Mouse (Mus musculus) right cerebral cortex, postnatal 14 days (tissue): ENCODE results near the gene Cdhr2.

Experiments
- DNase-seq: peaks from one replicate; pipeline ENCODE4 v3.0.0; 2022

Cdhr2 gene

DNA sequence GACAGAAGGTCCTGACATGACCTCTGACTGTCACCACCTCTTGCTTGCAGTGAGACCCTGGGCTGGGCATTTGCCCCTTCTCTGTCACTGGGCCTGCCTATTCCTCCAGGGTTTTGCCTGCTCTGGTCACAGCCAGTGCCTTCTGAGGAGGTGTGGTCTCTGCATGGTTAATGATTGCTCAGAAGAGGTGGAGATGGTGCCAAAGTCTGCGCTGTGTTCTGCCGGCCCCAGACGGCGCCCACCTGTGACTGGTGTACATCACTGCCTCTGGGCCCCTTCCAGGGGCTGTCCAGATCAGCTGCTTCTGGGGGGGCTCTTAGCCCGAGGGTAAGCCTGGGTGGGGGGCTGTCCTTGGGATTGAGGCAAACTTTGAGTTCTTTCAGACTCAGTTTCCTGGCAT is at the start of gene Cdhr2:
Gene Cdhr2, plus strand, starts transcription at position 219 of the 400 bp plus-strand sequence.
- no peak for DNase-seq

DNA sequence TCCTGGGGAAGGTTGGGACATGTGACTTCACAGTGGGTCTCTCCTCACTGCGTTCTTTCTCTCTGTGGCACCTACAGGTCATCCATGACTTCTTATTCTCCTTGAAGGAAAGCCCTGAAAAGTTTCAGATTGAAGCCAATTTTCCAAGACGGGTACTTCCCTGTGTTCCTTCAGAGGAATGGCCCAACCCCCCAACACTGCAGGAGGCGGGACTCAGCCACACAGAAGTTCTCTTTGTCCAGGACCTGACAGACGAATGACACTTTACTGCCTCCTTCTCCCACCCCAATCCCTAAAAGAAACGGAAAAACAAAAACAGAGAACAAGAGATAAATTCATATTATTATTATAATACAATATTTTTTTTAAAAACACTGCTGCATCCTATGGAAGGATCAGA is 40.4 kb upstream of the Cdhr2 start:
- no peak for DNase-seq

DNA sequence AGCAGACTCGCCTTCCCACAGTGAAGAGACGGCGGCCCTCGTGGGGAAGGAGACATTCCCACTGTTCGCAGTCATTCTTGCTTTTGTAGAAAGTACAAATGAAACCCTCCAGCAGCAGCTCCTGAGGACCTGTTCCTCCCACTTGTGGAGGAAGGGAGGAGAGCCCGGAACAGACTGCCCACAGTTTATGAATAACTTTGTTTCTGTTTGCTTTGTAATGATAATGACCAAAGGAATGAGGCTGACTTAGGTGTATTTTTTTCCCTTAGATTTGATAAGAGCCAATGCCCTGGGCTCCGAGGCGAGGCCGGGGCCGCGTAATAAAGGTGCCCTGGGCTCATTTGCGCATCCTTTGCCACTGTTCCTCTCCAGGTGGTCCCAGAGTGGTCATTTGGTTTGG is 39.9 kb upstream of the Cdhr2 start:
- no peak for DNase-seq

DNA sequence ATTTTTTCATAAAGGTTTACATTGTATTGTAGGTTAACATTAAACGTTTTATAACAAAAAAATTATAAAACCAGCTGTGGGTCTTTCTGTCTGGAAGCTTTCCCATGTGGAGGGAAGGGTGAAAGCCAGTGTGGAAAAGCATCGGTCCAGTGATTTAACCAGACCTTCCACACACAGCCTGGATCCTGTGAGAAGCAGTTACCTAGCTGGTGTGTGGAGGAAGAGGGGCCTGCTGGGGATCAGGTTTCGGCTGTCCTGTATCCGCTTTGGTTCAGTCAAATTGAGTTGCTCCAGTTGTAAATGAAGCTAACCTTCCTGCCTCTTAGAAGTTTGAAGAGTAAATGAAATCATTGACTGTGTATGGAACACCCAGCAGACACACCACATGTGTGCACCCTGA is 37.3 kb upstream of the Cdhr2 start:
- no peak for DNase-seq

DNA sequence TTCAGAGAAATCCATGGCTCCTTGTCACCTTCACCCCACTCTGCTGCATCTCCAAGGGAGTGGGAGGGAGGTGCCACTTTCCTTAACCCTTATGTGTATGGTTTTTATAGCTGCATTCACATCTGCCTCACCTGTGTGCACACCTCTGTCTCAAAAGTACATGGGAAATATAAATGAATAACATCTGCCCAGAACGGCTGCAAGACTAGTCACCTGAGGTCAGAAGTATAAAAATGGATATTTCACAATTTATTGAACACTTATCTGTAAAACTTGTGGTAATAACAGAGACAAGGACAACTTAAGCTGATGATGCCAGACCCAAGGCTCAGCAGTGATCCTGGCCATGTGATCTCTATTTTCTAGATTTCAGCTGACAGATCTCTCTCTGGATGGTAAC is 36.8 kb upstream of the Cdhr2 start:
- no peak for DNase-seq

DNA sequence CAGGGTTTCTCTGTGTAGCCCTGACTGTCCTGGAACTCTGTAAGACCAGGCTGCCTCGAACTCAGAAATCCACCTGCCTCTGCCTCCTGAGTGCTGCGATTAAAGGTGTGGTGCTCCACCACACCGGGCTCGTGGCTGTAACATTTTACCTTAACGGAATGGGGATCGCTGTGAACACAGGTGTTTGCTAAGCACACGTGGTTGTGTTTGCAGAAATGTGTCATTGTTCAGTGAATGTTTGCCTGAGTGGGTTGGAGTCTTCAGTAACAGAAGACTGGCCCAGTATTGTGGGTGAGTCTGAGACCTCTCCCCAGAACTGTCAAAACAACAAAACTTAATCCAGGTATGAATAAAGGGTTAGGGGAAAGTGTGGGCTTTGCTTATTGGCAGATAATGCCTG is 36.2 kb upstream of the Cdhr2 start:
- DNase-seq = no peak

DNA sequence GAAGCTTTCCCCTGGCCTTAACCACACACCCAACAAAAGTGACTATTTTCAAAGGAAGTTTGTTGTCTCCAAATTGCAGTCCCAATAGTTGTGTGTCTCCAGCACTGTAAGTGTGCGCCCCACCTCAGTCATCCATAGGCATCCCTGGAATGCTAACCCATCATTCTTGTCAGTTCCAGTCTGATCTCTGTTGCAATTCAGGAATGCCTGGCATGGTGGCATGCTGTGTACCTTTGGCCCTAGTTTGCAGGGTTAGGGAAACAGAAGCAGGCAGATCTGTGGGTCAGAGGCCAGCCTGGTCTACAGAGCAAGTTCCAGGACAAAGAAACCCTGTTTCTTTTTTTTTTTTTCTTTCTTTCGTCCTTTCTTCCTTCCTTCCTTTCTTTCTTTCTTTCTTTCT is 30.8 kb upstream of the Cdhr2 start:
- no peak for DNase-seq

DNA sequence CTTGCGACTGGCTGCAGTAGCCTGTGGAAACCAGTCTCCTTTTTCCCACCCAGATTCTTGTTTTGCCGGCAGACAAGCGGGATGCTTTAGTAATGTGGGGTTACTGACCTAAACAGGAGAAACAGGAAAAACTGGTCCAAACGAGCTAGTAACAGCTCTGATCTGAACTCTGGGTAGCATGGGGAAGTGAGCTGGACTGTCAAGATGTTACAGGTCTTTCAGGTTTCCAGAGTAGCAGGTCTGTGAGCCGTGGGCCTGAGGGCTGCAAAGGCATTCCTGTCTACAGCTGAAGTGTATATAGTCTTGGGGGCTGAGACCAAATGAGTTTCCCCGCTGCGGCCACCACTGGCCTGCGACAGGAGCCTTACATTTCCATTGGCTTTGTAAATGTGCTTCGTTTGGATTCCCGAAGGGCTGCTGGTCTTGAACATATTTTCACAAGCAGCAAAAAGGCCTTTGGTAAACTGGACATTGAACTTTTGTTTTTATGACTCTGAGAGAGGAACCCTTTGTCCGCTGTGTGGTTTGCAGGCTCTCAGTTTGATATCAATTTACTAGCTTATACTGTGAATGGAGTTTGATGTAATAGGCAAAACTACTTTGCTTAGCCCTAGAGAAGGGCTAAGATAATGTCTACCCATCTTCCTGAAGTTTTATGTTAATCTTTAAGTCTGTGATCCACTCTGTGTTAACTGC is 25.2 kb upstream of the Cdhr2 start:
- DNase-seq = no peak

DNA sequence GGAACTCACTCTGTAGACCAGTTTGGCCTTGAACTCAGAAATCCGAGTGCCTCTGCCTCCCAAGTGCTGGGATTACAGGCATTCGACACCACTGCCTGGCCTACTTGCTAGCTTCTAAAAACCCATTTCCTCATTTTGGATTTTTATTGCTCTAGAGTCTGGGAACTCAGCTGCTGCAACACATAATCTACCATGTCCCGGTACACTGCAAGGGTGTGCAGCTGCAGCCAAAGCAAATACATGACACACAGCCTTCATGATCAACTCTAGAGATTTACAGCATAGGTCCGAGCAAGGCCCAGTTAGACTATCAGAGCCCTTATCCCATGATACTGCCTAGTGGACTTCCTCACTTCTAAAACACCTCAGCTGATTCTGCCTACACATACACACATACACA is 23.0 kb upstream of the Cdhr2 start:
- DNase-seq = no peak

DNA sequence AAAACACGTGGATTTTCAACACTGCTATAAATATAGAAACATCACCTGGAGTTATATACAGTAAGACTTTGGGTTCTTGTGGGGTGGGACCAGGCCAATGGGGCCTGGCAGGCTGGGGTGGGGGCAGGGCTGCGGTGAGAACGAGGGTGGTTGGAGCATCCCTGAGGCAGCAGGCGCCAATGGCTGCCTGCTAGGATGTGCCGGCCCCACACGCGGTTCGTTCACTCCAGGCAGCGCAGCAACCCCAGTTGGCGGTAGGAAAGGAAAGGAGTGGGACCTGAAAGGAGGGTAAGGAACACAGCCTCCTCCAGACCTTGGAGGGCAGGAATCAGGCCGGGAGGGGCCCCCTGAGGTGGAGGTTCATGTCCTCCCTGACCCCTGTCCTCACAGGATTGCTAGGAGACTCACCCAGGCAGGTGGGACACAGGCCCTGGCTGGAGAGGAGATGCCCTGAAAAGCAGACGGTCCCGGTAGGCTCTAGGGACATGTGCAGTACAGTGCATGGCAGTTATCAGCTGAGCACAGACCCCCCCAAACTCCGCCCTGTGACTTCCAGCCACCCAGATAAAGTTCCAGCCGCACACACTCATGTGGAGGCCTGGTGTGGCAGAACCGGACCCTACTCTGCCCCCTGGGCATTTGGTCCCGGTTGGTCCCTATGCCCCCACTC is 20.9 kb upstream of the Cdhr2 start:
- DNase-seq = no peak

DNA sequence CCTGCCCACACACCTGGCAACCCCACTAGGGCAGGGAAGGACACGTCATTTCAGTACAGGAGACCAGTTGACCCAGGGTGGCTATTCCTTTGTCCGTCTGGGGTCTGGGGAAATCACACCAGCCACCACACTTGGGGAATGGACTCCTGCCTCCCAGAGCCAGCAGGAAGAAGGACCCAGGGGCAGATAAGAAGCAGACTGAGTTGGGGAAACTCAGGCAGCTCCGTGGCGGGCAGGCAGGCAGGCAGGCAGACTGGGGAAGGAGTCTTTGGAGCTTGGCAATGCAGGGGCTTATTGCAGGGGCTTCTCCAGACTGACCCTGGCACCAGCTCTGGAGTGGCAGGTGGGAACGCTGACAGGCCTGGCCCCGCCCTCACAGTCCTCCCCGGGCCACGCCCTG is 20.0 kb upstream of the Cdhr2 start:
- no peak for DNase-seq

DNA sequence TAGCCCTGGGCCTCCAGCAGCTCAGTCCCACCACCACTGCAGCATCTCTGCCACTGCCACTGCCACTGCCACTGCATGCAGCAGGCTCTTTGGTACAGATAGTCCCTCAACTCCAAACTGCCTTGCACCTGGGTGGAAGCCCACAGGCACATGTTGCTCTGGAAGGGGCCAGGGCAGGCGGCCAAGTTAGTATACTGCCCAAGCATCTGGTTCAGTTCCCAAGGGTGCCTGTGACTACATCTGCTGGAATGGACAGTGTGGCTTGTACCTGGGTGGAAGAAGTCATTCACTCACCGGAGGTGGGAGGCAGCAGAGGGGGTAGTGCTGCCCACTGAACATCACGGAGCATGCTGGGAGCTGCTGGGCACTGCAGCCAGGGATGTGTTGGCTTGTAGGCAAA is 18.0 kb upstream of the Cdhr2 start:
- no peak for DNase-seq

DNA sequence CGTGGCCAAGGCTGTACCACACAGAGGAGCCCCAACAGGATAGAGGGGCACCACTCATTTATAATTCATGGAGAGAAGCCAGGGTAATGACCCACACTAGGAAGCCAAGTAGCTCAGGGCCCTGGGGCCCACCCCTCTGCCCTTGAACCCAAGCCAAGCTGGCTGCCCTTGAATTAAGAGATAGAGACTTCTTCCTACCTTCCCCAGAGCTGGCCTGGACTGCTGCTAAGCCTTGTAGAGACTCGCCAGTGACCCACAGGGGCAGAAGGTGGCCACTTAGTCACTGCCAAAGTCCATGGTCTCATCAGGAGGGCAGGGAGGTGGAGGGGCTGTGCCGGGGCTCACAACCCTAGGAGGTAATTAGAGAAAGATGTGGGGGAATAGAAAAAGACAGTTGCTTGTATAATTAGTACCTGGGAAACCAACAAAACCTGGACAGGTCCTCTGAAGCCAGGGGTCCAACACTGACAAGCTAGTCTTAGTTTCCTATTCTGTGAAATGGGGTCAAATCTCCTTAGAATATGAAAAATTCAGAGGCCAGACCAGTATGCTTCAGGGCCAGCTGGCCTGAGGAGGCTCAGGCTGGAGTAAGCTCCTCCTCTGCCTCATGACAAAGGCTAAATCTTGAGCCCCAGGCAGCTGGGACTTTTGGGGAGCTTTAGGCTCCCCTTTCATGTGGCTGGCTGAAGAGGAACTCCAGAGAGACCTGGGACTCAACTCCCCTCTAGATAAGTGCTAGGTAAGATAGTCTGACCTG is 16.9 kb upstream of the Cdhr2 start:
- no peak for DNase-seq

DNA sequence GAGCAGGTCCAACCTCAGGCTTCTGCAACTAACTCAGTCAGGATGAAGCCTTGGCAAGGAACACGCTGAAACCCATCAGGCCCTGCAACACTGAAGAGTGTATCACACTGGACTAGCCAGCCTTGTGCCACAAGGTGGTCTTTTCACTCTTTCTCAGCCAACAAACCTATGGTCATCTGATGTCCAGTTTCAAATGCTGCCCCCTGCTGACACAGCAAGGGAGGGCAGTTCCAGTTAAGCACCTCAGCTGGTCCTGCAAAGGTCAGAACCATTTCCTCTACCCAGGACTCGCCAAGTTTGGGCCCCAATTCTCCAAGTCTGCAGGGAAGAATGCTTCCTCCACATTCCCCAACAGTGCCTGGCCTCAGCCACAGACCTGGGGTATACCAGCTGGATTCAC is 16.1 kb upstream of the Cdhr2 start:
- no peak for DNase-seq

DNA sequence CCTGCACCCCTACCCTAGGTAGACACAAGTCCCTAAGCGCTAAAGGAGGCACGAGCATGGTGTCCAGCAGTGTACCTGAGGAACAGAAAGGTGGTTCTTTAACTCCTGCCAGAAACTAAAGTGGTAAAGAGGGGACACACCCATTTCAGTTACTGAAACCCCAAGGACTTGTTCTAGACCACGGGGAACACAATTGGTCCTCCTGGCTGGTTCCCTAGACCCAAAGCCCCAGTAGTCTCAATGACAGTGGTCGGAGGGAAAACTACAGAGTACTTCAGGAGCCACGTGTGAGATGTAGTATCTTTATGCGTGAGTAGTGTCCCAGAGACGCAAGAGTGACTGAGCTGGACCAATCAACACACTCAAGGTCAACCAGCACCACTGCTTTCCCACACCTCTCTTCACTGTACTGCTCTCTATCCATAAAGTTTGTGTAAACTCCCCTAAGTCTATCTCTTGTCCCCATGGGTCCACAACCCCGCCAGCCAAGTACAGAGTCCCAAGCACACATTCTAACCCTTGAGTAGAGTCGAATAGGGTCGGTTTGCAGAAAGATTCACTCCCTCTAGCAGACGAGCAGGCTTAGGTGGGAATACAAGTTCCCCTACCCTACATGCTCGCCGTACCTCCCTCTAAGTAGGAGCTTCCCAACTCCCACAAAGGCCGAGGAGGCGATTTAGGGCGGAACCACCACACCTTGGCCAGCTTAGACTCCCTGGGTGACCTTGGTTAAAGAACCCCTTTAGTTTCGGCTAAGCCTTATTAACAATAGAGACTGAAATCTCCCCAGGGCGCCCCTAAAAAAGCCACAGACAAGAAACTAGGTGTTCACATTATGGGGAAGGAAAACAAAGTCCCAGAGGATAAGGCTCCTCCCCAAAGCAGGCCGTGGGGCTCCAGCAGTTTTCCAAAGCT is 14.9 kb upstream of the Cdhr2 start:
- DNase-seq = no peak

DNA sequence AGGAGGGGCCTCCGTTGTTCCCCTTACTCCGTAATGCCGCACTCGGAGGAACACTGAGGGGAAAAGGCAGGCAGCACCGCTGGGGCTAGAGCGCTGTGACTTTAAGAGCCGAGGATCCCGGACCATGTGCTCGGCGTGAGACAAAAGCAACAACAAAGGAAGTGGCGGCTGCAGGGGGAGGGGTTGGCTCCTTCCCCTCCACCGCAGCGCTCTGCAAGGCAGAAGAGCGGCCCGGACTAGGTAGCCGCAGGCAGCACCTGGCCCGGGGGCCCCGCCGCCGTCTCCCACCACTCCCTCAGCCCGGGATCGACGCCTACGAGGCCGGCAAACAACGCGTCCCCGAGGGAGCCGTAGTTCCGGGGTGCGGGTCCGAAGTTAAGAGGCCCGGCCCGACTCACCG is 14.2 kb upstream of the Cdhr2 start:
- peak; percentile 65 for DNase-seq

DNA sequence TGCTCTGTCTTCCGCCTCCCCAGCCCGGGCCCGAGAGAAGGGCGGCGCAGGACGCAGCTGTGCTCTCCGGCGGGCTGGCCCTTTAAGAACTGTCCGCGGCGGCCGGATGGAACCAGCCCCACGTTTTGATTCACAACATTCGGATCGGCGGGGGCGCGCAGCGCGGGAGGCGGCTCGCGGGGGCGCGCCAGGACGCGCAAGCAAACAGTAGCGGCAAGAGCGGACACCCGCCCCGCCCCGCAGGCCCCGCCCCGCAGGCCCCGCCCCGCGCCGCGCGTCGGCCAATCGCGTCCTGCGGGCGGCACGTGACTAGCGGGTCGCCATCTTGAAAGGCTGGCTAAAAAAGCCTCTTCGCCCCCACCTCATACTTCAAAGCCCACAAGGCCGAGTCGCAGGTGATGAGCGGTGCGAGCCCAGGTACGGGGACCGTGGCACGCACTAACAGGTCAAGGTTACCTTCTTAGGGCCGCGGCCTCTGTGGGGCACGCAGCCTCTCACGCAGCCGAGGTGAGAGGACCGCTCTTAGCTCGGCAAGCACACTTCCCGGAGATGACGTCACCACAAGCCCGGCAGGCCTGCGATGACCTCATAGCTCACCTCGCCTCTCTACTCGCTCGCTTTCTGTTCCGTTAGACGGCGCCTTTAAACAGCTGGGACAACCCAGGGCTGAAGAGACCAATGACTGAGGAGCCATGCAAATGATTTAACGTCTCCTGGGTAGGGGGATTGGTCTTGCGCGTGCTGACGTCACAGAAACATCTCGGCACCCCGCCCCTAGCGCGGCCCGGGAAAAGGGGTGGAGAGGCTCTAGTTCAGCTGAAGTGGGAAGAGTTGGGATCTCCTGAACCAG is 13.5 kb upstream of the Cdhr2 start:
- peak; percentile 95 for DNase-seq

DNA sequence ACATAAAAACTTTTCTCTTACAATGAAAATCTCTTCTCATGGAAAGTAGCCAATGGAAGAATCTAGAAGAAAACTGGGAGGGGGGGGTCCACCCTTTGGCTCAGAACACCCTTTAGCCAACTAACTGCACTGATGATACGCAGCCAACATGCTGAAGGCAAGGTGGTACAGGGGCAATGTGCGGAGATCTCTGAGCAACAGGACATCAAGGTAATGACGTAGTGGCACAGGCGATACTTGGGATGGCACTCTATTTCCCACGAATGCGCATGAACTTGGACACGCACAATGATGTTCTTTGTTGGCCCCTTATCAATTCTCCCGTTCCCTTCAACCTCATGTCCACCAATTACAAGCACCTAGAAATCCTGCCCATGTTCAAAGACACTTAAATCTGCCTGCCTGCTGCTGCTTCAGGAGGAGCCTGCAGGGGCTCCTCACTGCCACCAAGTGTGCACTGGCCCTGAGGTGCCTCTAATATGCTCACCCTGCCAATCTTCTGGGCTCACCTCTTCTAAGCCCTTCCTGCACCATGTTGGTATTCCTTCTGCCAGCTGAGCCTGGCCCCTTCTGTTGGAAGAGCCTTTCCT is 11.0 kb upstream of the Cdhr2 start:
- no peak for DNase-seq

DNA sequence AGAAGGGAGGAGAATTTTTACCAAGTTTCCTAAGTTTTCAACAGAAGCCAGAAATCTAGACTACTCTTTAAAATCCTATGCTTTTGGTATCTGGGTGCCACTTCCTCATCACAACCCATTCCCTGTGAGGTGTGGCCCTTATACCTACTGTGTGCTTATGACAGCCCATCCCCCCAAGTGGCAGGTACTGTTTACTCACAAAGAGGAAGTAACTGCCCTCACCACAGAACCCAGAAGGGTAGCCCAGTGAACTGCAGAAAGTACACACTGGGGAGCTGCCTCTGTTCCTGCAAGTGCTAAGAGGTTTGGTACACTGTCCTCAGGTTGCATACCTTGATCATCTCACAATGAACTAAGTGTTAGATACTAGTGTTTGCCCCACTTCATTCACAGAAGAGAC is 9.5 kb upstream of the Cdhr2 start:
- DNase-seq = no peak

DNA sequence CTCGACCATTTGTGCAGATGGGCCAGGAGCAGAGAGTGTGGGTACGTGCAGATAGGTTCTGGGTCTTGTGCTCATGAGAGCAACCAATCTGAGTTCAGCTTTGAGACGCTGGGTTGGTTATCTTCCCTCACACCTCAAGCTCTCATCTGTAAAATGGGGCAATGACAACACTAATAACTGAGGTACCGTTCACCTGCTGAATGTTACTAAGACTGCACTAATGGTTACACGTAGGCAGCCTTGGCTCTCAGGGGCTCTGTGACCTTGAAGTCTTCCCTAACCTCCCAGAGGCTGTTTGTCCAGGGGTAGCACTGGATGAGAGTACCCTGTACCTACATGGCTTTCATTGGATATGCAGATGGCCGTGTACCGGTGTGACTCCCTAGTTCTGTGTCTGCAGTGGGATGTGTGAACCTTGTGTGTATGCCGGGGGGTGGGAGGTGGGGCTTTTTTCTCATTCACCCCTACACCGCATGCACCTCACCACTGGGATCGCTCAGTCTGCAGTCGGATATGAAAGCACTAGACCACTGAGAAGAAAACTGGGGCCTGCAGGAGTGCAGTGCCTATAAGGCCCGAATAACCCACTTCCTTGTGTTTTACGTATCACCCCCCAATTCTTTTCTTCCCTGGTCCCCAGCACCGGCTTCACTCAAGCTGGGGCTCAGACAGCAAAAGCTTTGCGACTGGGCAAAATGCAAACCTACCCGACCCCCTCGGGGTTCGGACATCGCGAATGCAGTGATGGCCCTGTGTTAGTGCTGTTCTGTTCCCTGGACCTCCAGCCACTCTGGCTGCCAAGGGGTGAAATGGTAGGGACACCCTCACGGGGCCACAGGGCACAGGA is 8.3 kb upstream of the Cdhr2 start:
- no peak for DNase-seq
